Comparison of ENCODE assay signal across 8 mouse cellular contexts in the genomic region with DNA sequence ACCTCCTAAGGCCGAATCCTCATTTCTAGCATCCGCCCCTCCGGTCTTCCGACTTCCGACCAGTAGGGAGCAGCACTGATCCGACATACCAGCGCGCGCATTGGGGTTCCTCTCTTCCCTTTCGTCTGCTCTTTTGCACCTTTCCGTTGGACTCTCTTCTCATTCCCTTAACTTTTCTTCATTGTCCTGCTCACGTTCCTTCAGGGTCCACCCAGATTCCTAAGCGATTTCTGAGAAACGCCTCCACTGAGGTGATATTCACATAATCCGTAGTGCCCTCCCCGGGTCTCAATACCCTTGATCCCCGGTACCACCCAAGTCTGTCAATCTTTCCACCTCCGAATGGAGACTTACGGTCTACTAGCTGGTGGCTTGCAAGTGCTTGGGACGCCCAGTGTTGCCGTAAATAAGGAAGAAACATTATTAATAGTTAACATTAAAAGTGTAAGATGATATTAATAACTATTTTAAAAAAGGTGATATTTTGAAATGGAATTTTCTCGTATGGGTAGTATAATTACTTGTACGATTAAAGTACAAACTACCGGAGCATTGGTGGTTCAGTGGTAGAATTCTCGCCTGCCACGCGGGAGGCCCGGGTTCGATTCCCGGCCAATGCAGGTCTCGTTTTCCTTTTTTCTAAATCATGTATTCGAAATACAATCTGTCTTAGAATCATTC. TPM values are rescaled to one million over a fixed set of nuclear protein-coding genes. Genes with fewer than 3 reads are reported as not detected.
DNase-seq lines count a peak whose midpoint lies in the region; ATAC-seq lines count a peak whose summit lies in the region.

No protein-coding gene starts in this region.

- H3K4me2 ChIP-seq in intestine, embryonic 16.5 days (ENCODE audit: low read depth, low read length), result peak overlapping the region; percentile 30; the same call in 1 of the 2 replicates

- peaks cover 4% of the 10 kb centered on the region for H3K4me1 ChIP-seq in intestine, embryonic 16.5 days (ENCODE audit: control insufficient read depth, insufficient read depth, low read length)

- peak; percentile 87 for ATAC-seq in intestine, embryonic 16.5 days

- H3K27me3 ChIP-seq in intestine, embryonic 16.5 days (replicated peaks; ENCODE audit: control insufficient read depth, insufficient read depth, low read length), result no peaks in the 10 kb centered on the region

- intact Hi-C loops in left cerebral cortex, postnatal 25 days (cut with DNase I), result loop anchor here (2.0 to 10.0 kb wide), 7 partner anchors 25 to 1737 kb away; a partner anchor contains a TSS

- DNase-seq in adrenal gland, adult 8-10 months, result peak; percentile 81
- peak; percentile 91 for DNase-seq in embryo, embryonic 9.5 days (ENCODE audit: extremely low spot score)
- peak; percentile 62 to 86 for DNase-seq in gastrocnemius, postnatal 4 days (ENCODE audit: low spot score in 2 of 2)
- DNase-seq in left cerebral cortex, postnatal 25 days (ENCODE audit: low spot score in 2 of 2), result peak; percentile 91 to 93
- peak; percentile 90 for DNase-seq in mesoderm, embryonic 11.5 days (ENCODE audit: low read depth, low spot score)
- DNase-seq in right cerebral cortex, postnatal 25 days, result peak; percentile 87
- DNase-seq in urinary bladder, postnatal 36 days (ENCODE audit: low spot score in 2 of 2), result peak; percentile 82 to 88

- peak overlapping the region; percentile 62 for H3K4me3 ChIP-seq in intestine, embryonic 16.5 days (ENCODE audit: low read length)

- no peaks in the 10 kb centered on the region for H3K36me3 ChIP-seq in intestine, embryonic 16.5 days (ENCODE audit: control insufficient read depth, insufficient read depth, low read length)

- H3K9me3 ChIP-seq in intestine, embryonic 16.5 days (ENCODE audit: control insufficient read depth, low read length), result no peaks in the 10 kb centered on the region

- peak overlapping the region; percentile 77 for H3K27ac ChIP-seq in intestine, embryonic 16.5 days (ENCODE audit: low read length)

- WGBS in intestine, embryonic 16.5 days, result under 1% methylated on average over 32 of the region's 32 CpGs

- H3K9ac ChIP-seq in intestine, embryonic 16.5 days (ENCODE audit: low read depth, low read length), result peak overlapping the region; percentile 72

RNA-seq across cellular contexts. Expression of a gene that starts 5.8 kb away (rescaled TPM):
- total RNA-seq in adrenal gland, adult 8-10 months (2022), result 10 to 100 TPM; 19.0 to 38.1 (median 29.8) TPM
- total RNA-seq in gastrocnemius, postnatal 4 days (2021), result 100 to 1,000 TPM; 362 to 482 TPM
- 2.3 and 2.5 TPM in 2 replicates for polyA plus RNA-seq in intestine, embryonic 16.5 days (2015; fragmentation: Nextera tagmentation; extraction: Ambion mirVana)
- 10 to 100 TPM; 31.3 to 46.4 TPM for total RNA-seq in left cerebral cortex, postnatal 25 days (2021)

RNA-seq across cellular contexts. Expression of a gene that starts 6.1 kb away (rescaled TPM):
- total RNA-seq in adrenal gland, adult 8-10 months (2022), result 1 to 10 TPM; 2.1 to 9.9 (median 7.2) TPM
- 100 to 1,000 TPM; 297 to 368 TPM for total RNA-seq in gastrocnemius, postnatal 4 days (2021)
- 10.9 and 17.9 TPM in 2 replicates for polyA plus RNA-seq in intestine, embryonic 16.5 days (2015; fragmentation: Nextera tagmentation; extraction: Ambion mirVana)
- total RNA-seq in left cerebral cortex, postnatal 25 days (2021), result 10 to 100 TPM; 19.5 to 32.4 TPM

RNA-seq across cellular contexts. Expression of a gene that starts 7.3 kb away (rescaled TPM):
- 10 to 100 TPM; 23.6 to 39.6 (median 35.8) TPM for total RNA-seq in adrenal gland, adult 8-10 months (2022)
- 100 to 1,000 TPM; 508 to 651 TPM for total RNA-seq in gastrocnemius, postnatal 4 days (2021)
- 4.8 and 9.5 TPM in 2 replicates for polyA plus RNA-seq in intestine, embryonic 16.5 days (2015; fragmentation: Nextera tagmentation; extraction: Ambion mirVana)
- total RNA-seq in left cerebral cortex, postnatal 25 days (2021), result 10 to 100 TPM; 58.0 to 64.8 TPM

RNA-seq across cellular contexts. Expression of a gene that starts 11.7 kb away (rescaled TPM):
- 1 to 10 TPM; 3.7 to 7.9 (median 5.3) TPM for total RNA-seq in adrenal gland, adult 8-10 months (2022)
- 100 to 1,000 TPM; 101 to 150 TPM for total RNA-seq in gastrocnemius, postnatal 4 days (2021)
- 1.7 and 3.5 TPM in 2 replicates for polyA plus RNA-seq in intestine, embryonic 16.5 days (2015; fragmentation: Nextera tagmentation; extraction: Ambion mirVana)
- total RNA-seq in left cerebral cortex, postnatal 25 days (2021), result 1 to 10 TPM; 3.8 to 4.5 TPM

RNA-seq across cellular contexts. Expression of a gene that starts 12.3 kb away (rescaled TPM):
- not detected for total RNA-seq in adrenal gland, adult 8-10 months (2022)
- not detected for total RNA-seq in gastrocnemius, postnatal 4 days (2021)
- not detected in 2 replicates for polyA plus RNA-seq in intestine, embryonic 16.5 days (2015; fragmentation: Nextera tagmentation; extraction: Ambion mirVana)
- total RNA-seq in left cerebral cortex, postnatal 25 days (2021), result not detected

Comparison
In these comparisons a context has a peak if more than half of its experiments do, and no peak if none do; other contexts are left out.
1. Peak in every context shown above with its lines: DNase-seq, ATAC-seq, H3K4me3 ChIP-seq and H3K27ac ChIP-seq.
2. RNA of a gene that starts 5.8 kb away (total RNA-seq): 362 to 482 TPM in gastrocnemius, postnatal 4 days; 31.3 to 46.4 TPM in left cerebral cortex, postnatal 25 days and 19.0 to 38.1 TPM in adrenal gland, adult 8-10 months; every median in the first group is over 4 times any median in the second.
3. RNA of a gene that starts 6.1 kb away (total RNA-seq): 297 to 368 TPM in gastrocnemius, postnatal 4 days; 19.5 to 32.4 TPM in left cerebral cortex, postnatal 25 days and 2.1 to 9.9 TPM in adrenal gland, adult 8-10 months; every median in the first group is over 4 times any median in the second.
4. RNA of a gene that starts 7.3 kb away (total RNA-seq): 508 to 651 TPM in gastrocnemius, postnatal 4 days; 58.0 to 64.8 TPM in left cerebral cortex, postnatal 25 days and 23.6 to 39.6 TPM in adrenal gland, adult 8-10 months; every median in the first group is over 4 times any median in the second.